In the genomic region with DNA sequence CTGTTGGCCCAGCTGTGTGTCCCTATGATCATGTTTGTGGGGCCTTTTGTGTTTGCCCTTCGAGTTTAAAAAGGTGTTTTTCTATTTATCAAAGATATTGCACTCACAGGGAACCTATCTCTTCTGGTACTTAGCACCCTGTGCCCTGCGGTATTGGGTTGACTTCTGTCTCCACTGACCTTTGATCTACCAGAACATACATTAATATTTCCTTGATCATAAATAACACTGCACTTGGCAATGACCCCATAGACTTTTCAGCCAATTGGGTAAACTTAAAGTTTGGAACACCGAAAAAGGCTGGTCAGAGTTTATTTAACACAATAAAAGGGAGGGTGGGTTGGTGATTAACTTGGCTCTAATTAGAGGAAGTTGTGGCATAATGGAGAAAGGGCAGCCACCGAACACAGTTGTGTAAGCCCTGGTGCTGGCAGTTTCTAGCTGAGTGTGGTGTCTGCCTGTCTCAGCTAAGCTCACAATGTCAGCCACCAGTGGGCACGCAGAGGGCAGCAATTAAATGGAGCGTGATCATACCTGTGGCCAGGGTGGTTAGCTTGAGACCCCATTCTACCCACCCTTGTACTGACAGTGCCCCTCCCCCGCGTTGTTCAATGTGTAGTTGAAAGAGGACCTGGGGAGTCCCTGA, we compare ENCODE assay signal across 8 mouse cellular contexts. TPM values are rescaled to one million over a fixed set of nuclear protein-coding genes. Genes with fewer than 3 reads are reported as not detected.
DNase-seq lines count a peak whose midpoint lies in the region; ATAC-seq and TF ChIP-seq lines count a peak whose summit lies in the region.

No protein-coding gene starts in this region.

- no peak; the same call in 1 of the 2 replicates for ATAC-seq in heart, embryonic 11.5 days (replicated peaks; ENCODE audit: insufficient number of reproducible peaks, low FRiP score, low TSS enrichment)
- no peak for ATAC-seq in limb, embryonic 12.5 days (ENCODE audit: insufficient number of reproducible peaks, insufficient read depth, low FRiP score, low TSS enrichment, low read depth)
- ATAC-seq in midbrain, embryonic 12.5 days (ENCODE audit: low FRiP score, low read depth): peak; percentile 1

- H3K4me2 ChIP-seq in heart, embryonic 11.5 days: peak overlapping the region; percentile 65
- H3K4me2 ChIP-seq in limb, embryonic 12.5 days: peak overlapping the region; percentile 80
- peak overlapping the region; percentile 65 for H3K4me2 ChIP-seq in midbrain, embryonic 12.5 days (replicated peaks)

- 63% methylated on average over 8 of the region's 8 CpGs for WGBS in heart, embryonic 11.5 days (ENCODE audit: insufficient replicate concordance)
- WGBS in hindbrain, embryonic 10.5 days: 70% methylated on average over 8 of the region's 8 CpGs
- 58% methylated on average over 8 of the region's 8 CpGs for WGBS in limb, embryonic 12.5 days
- 66% methylated on average over 8 of the region's 8 CpGs for WGBS in midbrain, embryonic 12.5 days

- no peaks in the 10 kb centered on the region for H3K4me1 ChIP-seq in heart, embryonic 11.5 days (ENCODE audit: control insufficient read depth, insufficient read depth, low read length)
- H3K4me1 ChIP-seq in hindbrain, embryonic 10.5 days (replicated peaks): peaks cover 9% of the 10 kb centered on the region
- H3K4me1 ChIP-seq in limb, embryonic 12.5 days (replicated peaks): 0 out of 2 replicates have a peak, but pooled peaks cover 2% of the 10 kb centered on the region
- H3K4me1 ChIP-seq in midbrain, embryonic 12.5 days: peaks cover 4% of the 10 kb centered on the region; the same call in 1 of the 2 replicates

- no peak for TF ChIP-seq CTCF in gastrocnemius, adult 2 months (IDR thresholded peaks at IDR 0.05)

- H3K36me3 ChIP-seq in heart, embryonic 11.5 days (ENCODE audit: control insufficient read depth, insufficient read depth, low read length): no peaks in the 10 kb centered on the region
- H3K36me3 ChIP-seq in hindbrain, embryonic 10.5 days: no peaks in the 10 kb centered on the region
- no peaks in the 10 kb centered on the region for H3K36me3 ChIP-seq in limb, embryonic 12.5 days
- H3K36me3 ChIP-seq in midbrain, embryonic 12.5 days: no peaks in the 10 kb centered on the region

- no peak overlapping the region for H3K9ac ChIP-seq in heart, embryonic 11.5 days (ENCODE audit: low read depth, low read length)
- H3K9ac ChIP-seq in limb, embryonic 12.5 days (replicated peaks): no peak overlapping the region
- no peak overlapping the region for H3K9ac ChIP-seq in midbrain, embryonic 12.5 days (replicated peaks)

- no peak for DNase-seq in heart, postnatal 10 days
- DNase-seq in adipocyte (ENCODE audit: low spot score): peak; percentile 15
- DNase-seq in hindbrain, embryonic 10.5 days (ENCODE audit: low spot score): no peak
- DNase-seq in spleen, postnatal 4 days (ENCODE audit: low spot score in 2 of 2): no peak
- no peak for DNase-seq in gastrocnemius, adult 2 months

- intact Hi-C loops in heart, postnatal 10 days (cut with DNase I): loop anchor here (1.0 to 2.0 kb wide), 2 partner anchors 127 to 371 kb away; no protein-coding TSS in a partner anchor
- intact Hi-C loops in gastrocnemius, adult 2 months (cut with DNase I): loop anchor here (2.0 kb wide), 1 partner anchor 371 kb away; no protein-coding TSS in a partner anchor

- no peak overlapping the region for H3K4me3 ChIP-seq in heart, embryonic 11.5 days (ENCODE audit: low read depth, low read length)
- peak overlapping the region; percentile 57 for H3K4me3 ChIP-seq in hindbrain, embryonic 10.5 days
- H3K4me3 ChIP-seq in limb, embryonic 12.5 days (replicated peaks): no peak overlapping the region
- H3K4me3 ChIP-seq in midbrain, embryonic 12.5 days: no peak overlapping the region
- no peak overlapping the region for H3K4me3 ChIP-seq in gastrocnemius, adult 2 months

- no peaks in the 10 kb centered on the region for H3K9me3 ChIP-seq in heart, embryonic 11.5 days (replicated peaks; ENCODE audit: control insufficient read depth, low read length)
- H3K9me3 ChIP-seq in hindbrain, embryonic 10.5 days: no peaks in the 10 kb centered on the region
- H3K9me3 ChIP-seq in limb, embryonic 12.5 days: no peaks in the 10 kb centered on the region
- H3K9me3 ChIP-seq in midbrain, embryonic 12.5 days: no peaks in the 10 kb centered on the region

- no peaks in the 10 kb centered on the region for H3K27me3 ChIP-seq in heart, embryonic 11.5 days (ENCODE audit: control insufficient read depth, insufficient read depth, low read length)
- H3K27me3 ChIP-seq in hindbrain, embryonic 10.5 days (ENCODE audit: insufficient read depth, poor library complexity, severe bottlenecking): peaks cover 6% of the 10 kb centered on the region; the same call in 1 of the 2 replicates
- no peaks in the 10 kb centered on the region for H3K27me3 ChIP-seq in limb, embryonic 12.5 days
- H3K27me3 ChIP-seq in midbrain, embryonic 12.5 days: peaks cover 13% of the 10 kb centered on the region

- no peak overlapping the region for H3K27ac ChIP-seq in heart, embryonic 11.5 days (ENCODE audit: low read depth, low read length)
- no peak overlapping the region; the same call in 1 of the 2 replicates for H3K27ac ChIP-seq in hindbrain, embryonic 10.5 days
- H3K27ac ChIP-seq in limb, embryonic 12.5 days: no peak overlapping the region
- H3K27ac ChIP-seq in midbrain, embryonic 12.5 days (replicated peaks): no peak overlapping the region
- H3K27ac ChIP-seq in gastrocnemius, adult 2 months: no peak overlapping the region

RNA-seq across cellular contexts. Expression of a gene that starts 38.5 kb away (rescaled TPM):
- 36.1 and 41.8 TPM in 2 replicates for polyA plus RNA-seq in heart, embryonic 11.5 days (2014; fragmentation: Nextera tagmentation; extraction: Ambion mirVana)
- total RNA-seq in heart, postnatal 10 days (2021): 10 to 100 TPM; 13.9 to 16.5 TPM
- 32.1 and 35.2 TPM in 2 replicates for polyA plus RNA-seq in hindbrain, embryonic 10.5 days (2016; fragmentation: Nextera tagmentation; extraction: Ambion mirVana)
- 29.6 TPM in 2 replicates for polyA plus RNA-seq in limb, embryonic 12.5 days (2016; fragmentation: Nextera tagmentation; extraction: Ambion mirVana)
- 31.6 and 35.7 TPM in 2 replicates for polyA plus RNA-seq in midbrain, embryonic 12.5 days (2016; fragmentation: Nextera tagmentation; extraction: Ambion mirVana)
- total RNA-seq in gastrocnemius, adult 2 months (2021): 1 to 10 TPM; 3.6 to 4.0 TPM
